Mouse (Mus musculus) ovary, postnatal 14 days (tissue): Measurements from ENCODE around the gene Trmt1l.

ENCODE experiments used
- DNase-seq: peaks from one replicate; pipeline ENCODE4 v3.0.0; 2022; ENCODE audit warnings: low spot score

Gene Trmt1l

GRCm38 (mm10) chr1:151495635-151496285 is 67.4 kb downstream of the Trmt1l start:
- DNase-seq, result no peak

DNA sequence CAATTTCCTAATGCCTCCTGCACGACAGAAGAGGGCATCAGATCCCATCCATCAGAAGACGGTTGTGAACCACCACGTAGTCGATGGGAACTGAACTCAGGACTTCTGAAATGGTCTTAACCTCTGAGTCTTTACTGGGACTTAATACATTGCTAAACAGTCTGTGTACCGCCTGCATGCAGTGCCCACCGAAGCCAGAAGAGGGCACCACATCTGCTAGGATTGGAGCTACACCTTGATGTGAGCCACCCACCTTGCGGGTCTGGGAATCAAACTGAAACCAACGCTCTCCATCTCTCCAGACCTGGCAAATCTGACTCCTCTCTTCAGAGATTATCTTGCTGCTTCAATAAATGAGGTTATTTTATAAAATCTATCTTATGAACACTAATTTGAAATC is 68.7 kb downstream of the Trmt1l start:
- DNase-seq, result peak; percentile 24

- DNase-seq, result no peak
Measured at GRCm38 (mm10) chr1:151497942-151498341, 69.6 kb downstream of the Trmt1l start.

DNA sequence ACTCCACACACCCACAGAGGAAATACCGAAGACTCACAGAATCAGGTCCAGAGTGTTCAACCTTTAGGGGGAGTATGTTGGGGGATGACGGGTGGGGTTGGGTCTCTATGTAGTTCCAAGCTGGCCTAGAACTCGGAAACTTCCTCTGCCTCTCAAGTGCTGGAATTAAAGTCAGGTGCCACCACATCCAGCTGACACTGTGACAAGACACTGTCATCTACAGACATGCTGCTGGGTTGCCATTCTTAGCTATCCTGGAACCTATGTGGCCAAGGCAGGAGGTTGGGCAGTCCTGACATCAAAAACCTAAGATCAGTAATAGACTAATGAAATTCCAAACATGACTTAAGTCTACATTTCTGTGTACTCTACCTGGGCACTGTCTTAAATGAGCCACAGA is 70.0 kb downstream of the Trmt1l start:
- DNase-seq, result no peak

GRCm38 (mm10) chr1:151499815-151500501 is 71.6 kb downstream of the Trmt1l start:
- peak; percentile 41 for DNase-seq

DNA sequence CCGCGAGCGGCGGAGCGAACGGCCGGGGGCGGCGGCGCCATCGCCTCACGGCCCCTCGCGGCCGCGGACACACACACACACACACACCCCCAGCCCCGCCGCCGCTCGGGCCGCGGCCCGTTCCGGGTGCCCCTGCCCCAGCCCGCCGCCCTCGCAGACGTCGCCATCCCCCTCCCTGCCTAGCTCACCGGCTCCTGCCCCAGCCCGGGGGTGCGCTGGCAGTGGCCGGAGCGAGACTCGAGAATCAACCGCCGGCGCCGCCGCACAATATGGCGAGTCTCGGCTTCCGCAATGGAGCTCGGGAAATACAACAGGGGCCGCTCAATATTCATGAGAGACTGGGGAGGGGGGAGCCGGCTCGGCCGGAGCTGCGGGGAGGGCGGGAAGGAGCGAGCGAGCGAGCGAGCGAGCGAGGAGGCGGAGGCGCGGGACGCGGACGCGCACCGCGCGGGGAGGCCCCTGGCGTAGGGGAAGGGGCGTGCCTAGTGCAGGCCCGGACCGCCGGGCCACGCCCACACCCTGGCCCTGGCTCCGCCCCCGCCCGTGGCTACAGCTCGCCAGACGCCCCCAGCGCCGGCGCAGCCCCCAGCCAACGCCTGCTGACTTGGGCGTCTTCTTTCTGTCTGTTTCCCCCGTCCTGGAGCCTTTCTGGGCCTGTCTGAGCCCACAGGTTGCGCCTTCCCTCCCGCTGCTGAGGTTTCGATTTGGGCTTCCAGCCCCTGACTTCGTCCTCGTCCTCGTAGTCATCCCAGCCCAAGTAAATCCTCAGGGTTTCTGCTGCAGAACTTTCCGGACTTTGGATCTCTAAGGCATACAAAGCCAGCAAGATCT is 72.4 kb downstream of the Trmt1l start, which contains the start of gene Rnf2:
Gene Rnf2 (minus strand): TSS at position 425 of the 831 bp plus-strand sequence.
- DNase-seq, result peak; percentile 89
